Mouse (Mus musculus): ENCODE results near the gene Araf. TPM values are rescaled to one million over a fixed set of nuclear protein-coding genes. Genes with fewer than 3 reads are reported as not detected.

Araf gene
- polyA plus RNA-seq, 1 experiment from 2014 or later = 295 TPM

DNA sequence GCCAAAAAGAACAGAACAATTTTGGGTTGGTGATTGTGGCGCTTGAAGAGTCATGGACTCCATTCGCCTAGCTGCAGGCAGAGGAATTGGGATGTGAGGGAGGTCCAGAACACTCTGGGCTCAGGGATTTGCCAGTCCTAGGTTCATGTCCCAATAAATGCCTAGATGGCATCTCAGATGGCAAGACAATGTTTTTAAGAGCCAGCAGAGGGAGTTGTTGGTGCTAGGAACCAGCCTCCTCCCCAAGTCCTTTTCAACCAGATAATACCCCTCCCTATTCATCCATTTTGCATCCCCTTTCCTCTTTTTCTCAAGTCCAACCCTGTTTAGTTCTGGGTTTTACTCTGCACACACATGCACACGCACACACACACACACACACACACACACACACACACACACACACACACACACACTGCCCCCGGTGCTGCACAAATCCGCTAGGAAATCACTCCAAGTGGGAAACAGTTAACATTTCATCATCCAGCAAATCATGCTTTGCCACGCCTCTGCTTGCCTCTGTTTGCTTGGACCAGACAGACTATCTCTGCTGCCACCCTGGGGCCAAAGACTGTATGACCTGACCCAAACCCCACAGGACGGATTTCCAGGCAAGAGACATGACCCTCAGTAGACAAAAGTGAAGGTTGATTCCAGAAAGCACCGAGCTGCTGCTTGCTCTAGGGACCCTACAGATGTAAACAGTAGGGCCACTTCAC is 22.3 kb downstream of the Araf start:
- Histone ChIP-seq H3K4me3 (replicated peaks; ENCODE audit: low read length) (peak overlapping the region; percentile 32), H3K4me1 (replicated peaks; ENCODE audit: control insufficient read depth, insufficient read depth, low read length) (no peaks in the 10 kb centered on the region), H3K4me2 (ENCODE audit: low read length) (peak overlapping the region; percentile 51), H3K27ac (ENCODE audit: low read length) (no peak overlapping the region), H3K9ac (replicated peaks; ENCODE audit: low read depth, low read length) (no peak overlapping the region; the same call in 1 of the 2 replicates), H3K27me3 (replicated peaks; ENCODE audit: control insufficient read depth, insufficient read depth, low read length) (no peaks in the 10 kb centered on the region), H3K36me3 (ENCODE audit: control insufficient read depth, insufficient read depth) (no peaks in the 10 kb centered on the region), H3K9me3 (ENCODE audit: control insufficient read depth, low read length) (no peaks in the 10 kb centered on the region)
- ATAC-seq = peak; percentile 41
- WGBS = 55% methylated on average over 8 of the region's 8 CpGs

DNA sequence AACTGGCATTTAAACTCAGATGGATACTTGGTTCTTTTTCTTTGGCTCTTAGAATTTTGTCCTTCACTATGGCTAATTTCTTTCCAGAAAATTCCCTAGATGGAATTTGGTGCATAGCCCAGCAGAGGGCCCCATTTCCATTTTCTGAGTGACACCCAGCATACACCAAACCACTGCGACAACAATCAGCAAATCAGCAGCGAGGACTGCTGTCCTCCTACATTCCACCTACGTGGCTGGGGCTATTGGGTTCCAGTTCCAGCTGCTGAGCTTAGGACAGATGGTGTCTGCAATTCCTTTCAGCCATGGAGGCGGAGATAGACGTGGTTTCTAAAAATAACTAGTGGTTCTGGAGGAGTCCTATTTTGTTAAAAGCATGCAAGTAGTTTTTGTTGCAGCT is 31.3 kb downstream of the Araf start:
- WGBS = 26% methylated on average over 5 of the region's 5 CpGs
- H3K4me1 ChIP-seq (replicated peaks; ENCODE audit: control insufficient read depth, insufficient read depth, low read length) = peaks cover 3% of the 10 kb centered on the region; the same call in 1 of the 2 replicates
- no peaks in the 10 kb centered on the region for H3K36me3 ChIP-seq (ENCODE audit: control insufficient read depth, insufficient read depth)
- no peaks in the 10 kb centered on the region for H3K27me3 ChIP-seq (replicated peaks; ENCODE audit: control insufficient read depth, insufficient read depth, low read length)
- H3K27ac ChIP-seq (ENCODE audit: low read length) = no peak overlapping the region
- no peak overlapping the region for H3K4me2 ChIP-seq (ENCODE audit: low read length)
- H3K4me3 ChIP-seq (replicated peaks; ENCODE audit: low read length) = no peak overlapping the region
- H3K9ac ChIP-seq (replicated peaks; ENCODE audit: low read depth, low read length) = no peak overlapping the region
- peak; percentile 72 for ATAC-seq
- no peaks in the 10 kb centered on the region for H3K9me3 ChIP-seq (ENCODE audit: control insufficient read depth, low read length)

DNA sequence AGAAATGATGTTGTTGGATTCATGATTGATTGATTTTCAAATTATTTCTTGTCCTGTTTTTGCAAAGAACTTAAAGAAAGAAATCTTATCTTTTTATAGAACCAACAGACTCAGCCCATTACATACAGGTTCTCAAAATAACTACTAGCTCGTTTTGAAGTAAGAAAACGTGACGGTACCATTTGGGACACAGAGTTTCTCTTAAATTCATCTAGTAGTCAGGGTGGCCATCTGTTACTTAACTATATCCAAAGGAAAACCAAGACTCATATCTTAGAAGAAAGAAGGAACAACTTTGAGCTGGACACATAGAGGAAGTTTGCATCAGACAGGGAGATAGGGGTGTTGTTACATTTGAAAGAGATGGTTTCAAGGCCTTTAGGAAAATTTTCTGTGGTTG is 49.6 kb downstream of the Araf start:
- 85% methylated on average over 3 of the region's 3 CpGs for WGBS
- H3K27ac ChIP-seq (ENCODE audit: low read length) = no peak overlapping the region
- H3K27me3 ChIP-seq (replicated peaks; ENCODE audit: control insufficient read depth, insufficient read depth, low read length) = no peaks in the 10 kb centered on the region

DNA sequence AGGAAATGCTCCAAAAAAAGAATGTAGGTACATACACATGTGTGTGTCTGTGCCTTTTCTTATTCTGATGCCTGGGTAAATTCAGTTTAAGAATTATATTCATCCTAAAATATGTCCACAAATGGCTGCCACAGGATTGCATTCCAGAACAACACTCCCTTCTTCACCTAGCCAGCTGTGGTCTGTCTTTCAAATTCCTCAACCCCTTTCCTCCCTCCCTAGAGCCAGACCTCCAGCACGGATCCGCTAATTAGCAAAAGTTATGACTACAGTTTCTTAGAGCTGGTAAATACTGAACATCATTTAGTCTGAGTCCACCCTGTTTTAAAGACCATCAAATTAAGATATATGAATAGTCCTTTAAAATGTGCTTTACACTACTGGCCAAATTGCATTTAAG is 50.2 kb downstream of the Araf start:
- Histone ChIP-seq H3K36me3 (ENCODE audit: control insufficient read depth, insufficient read depth) (peaks cover 3% of the 10 kb centered on the region; the same call in 1 of the 2 replicates), H3K4me2 (ENCODE audit: low read length) (peak overlapping the region; percentile 46), H3K27ac (ENCODE audit: low read length) (peak overlapping the region; percentile 61), H3K9me3 (ENCODE audit: control insufficient read depth, low read length) (no peaks in the 10 kb centered on the region), H3K27me3 (replicated peaks; ENCODE audit: control insufficient read depth, insufficient read depth, low read length) (no peaks in the 10 kb centered on the region), H3K4me3 (replicated peaks; ENCODE audit: low read length) (peak overlapping the region; percentile 21), H3K4me1 (replicated peaks; ENCODE audit: control insufficient read depth, insufficient read depth, low read length) (peaks cover 13% of the 10 kb centered on the region), H3K9ac (replicated peaks; ENCODE audit: low read depth, low read length) (no peak overlapping the region; the same call in 1 of the 2 replicates)
- ATAC-seq = peak; percentile 4
- WGBS = 22% methylated on average over 2 of the region's 2 CpGs

More for the DNA sequence above, 49.6 kb downstream of the Araf start:
- Histone ChIP-seq H3K4me3 (replicated peaks; ENCODE audit: low read length) (no peak overlapping the region), H3K9ac (replicated peaks; ENCODE audit: low read depth, low read length) (no peak overlapping the region), H3K4me2 (ENCODE audit: low read length) (no peak overlapping the region), H3K4me1 (replicated peaks; ENCODE audit: control insufficient read depth, insufficient read depth, low read length) (peaks cover 13% of the 10 kb centered on the region), H3K36me3 (ENCODE audit: control insufficient read depth, insufficient read depth) (peaks cover 3% of the 10 kb centered on the region; the same call in 1 of the 2 replicates), H3K9me3 (ENCODE audit: control insufficient read depth, low read length) (no peaks in the 10 kb centered on the region)
- no peak for ATAC-seq

DNA sequence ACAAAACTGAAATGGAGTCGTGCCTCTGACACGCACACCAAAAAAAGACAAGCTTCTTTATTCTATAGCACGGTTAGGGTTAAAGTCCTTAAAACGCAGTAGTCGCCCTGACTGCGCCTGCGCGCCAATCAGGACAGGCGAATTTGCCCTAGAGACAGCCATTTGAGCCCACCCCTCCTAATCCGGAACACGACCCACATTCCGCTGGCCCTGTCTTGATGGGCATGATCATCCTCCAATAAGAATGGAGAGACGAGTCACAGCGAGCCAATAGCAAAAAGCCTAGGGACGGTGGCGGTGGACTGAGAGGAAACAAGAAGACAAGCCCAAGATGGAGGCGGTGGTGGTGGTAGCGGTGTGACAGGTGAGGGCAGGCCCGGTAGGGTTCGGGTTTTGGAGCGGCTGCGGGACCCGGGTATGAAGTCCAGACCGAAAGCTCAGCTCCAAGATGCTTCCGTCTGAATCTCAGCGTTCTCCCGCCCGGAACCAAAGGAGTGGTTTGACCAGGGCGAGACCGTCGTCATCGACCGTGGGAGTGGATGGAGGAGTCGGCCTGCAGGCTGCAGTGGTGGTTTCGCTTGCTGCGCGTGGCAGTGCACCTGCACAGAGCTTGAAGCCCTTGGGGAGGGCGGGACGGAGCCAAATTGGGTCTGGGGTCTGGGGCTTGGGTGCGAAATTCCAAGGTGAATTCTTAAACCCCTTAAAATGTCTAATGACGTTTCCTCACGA is 50.8 kb downstream of the Araf start:
- H3K4me1 ChIP-seq (replicated peaks; ENCODE audit: control insufficient read depth, insufficient read depth, low read length) = peaks cover 13% of the 10 kb centered on the region
- H3K4me3 ChIP-seq (replicated peaks; ENCODE audit: low read length) = peak overlapping the region; percentile 66
- H3K4me2 ChIP-seq (ENCODE audit: low read length) = peak overlapping the region; percentile 72
- WGBS = 16% methylated on average over 42 of the region's 42 CpGs
- H3K9ac ChIP-seq (replicated peaks; ENCODE audit: low read depth, low read length) = peak overlapping the region; percentile 72
- peaks cover 3% of the 10 kb centered on the region; the same call in 1 of the 2 replicates for H3K36me3 ChIP-seq (ENCODE audit: control insufficient read depth, insufficient read depth)
- H3K27me3 ChIP-seq (replicated peaks; ENCODE audit: control insufficient read depth, insufficient read depth, low read length) = no peaks in the 10 kb centered on the region
- peak; percentile 99 for ATAC-seq
- peak overlapping the region; percentile 73 for H3K27ac ChIP-seq (ENCODE audit: low read length)
- H3K9me3 ChIP-seq (ENCODE audit: control insufficient read depth, low read length) = no peaks in the 10 kb centered on the region

DNA sequence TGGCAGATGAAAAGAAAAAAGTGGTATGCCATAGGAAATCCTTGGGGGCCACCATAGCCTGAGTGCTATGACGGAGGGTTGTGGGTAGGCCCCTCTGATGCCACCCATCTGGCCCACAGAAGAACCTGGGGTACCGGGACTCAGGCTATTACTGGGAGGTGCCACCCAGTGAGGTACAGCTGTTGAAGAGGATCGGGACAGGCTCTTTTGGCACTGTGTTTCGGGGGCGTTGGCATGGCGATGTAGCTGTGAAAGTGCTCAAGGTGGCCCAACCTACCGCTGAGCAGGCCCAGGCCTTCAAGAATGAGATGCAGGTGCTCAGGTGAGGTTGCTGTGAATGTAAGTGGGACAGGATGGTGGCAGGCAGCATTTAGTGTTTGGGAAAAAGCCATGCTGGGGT is 56.2 kb downstream of the Araf start:
- Histone ChIP-seq H3K4me3 (replicated peaks; ENCODE audit: low read length) (no peak overlapping the region), H3K27me3 (replicated peaks; ENCODE audit: control insufficient read depth, insufficient read depth, low read length) (no peaks in the 10 kb centered on the region), H3K4me2 (ENCODE audit: low read length) (no peak overlapping the region), H3K27ac (ENCODE audit: low read length) (no peak overlapping the region), H3K9ac (replicated peaks; ENCODE audit: low read depth, low read length) (no peak overlapping the region), H3K9me3 (ENCODE audit: control insufficient read depth, low read length) (no peaks in the 10 kb centered on the region), H3K4me1 (replicated peaks; ENCODE audit: control insufficient read depth, insufficient read depth, low read length) (peaks cover 13% of the 10 kb centered on the region), H3K36me3 (ENCODE audit: control insufficient read depth, insufficient read depth) (peaks cover 5% of the 10 kb centered on the region; the same call in 1 of the 2 replicates)
- WGBS = 88% methylated on average over 7 of the region's 7 CpGs
- no peak for ATAC-seq

DNA sequence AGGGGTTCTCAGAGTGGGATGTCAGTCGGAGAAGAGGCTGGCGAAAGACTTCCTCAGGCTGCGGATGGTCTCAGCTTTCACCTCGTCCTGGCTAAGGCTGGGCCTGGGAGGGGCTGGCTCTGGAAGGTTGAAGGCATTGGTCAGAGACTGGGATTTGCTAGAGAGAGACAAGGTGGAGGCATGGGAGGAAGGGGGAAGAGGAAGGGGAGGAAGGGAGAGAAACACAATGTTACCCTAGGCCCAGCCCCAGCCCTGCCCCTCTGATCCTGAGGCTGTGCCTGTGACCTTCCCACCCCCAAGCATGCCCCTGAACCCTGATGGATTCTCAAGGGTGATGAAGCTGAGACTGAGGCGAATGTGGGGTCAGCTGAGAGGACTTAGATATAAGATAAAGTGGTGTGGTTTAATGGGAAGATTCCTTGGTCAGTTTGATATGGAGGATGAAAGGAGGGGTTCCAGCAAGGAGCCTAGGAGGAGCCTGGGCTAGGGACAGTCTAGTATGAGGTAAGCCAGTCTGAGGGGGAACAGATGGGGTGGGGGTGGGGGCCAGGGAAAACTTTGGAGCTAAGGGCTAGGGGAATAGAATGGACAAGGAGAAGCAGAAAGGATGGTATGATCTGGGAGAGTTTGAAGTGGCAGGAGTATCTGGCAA is 64.0 kb downstream of the Araf start:
- ATAC-seq = 0 out of 2 replicates have a peak, but pooled peaks have one; percentile 12
- Histone ChIP-seq H3K4me1 (replicated peaks; ENCODE audit: control insufficient read depth, insufficient read depth, low read length) (no peaks in the 10 kb centered on the region), H3K36me3 (ENCODE audit: control insufficient read depth, insufficient read depth) (peaks cover 2% of the 10 kb centered on the region; the same call in 1 of the 2 replicates), H3K9ac (replicated peaks; ENCODE audit: low read depth, low read length) (no peak overlapping the region), H3K9me3 (ENCODE audit: control insufficient read depth, low read length) (no peaks in the 10 kb centered on the region), H3K4me2 (ENCODE audit: low read length) (no peak overlapping the region), H3K4me3 (replicated peaks; ENCODE audit: low read length) (no peak overlapping the region), H3K27ac (ENCODE audit: low read length) (no peak overlapping the region), H3K27me3 (replicated peaks; ENCODE audit: control insufficient read depth, insufficient read depth, low read length) (no peaks in the 10 kb centered on the region)
- WGBS = 59% methylated on average over 5 of the region's 5 CpGs

DNA sequence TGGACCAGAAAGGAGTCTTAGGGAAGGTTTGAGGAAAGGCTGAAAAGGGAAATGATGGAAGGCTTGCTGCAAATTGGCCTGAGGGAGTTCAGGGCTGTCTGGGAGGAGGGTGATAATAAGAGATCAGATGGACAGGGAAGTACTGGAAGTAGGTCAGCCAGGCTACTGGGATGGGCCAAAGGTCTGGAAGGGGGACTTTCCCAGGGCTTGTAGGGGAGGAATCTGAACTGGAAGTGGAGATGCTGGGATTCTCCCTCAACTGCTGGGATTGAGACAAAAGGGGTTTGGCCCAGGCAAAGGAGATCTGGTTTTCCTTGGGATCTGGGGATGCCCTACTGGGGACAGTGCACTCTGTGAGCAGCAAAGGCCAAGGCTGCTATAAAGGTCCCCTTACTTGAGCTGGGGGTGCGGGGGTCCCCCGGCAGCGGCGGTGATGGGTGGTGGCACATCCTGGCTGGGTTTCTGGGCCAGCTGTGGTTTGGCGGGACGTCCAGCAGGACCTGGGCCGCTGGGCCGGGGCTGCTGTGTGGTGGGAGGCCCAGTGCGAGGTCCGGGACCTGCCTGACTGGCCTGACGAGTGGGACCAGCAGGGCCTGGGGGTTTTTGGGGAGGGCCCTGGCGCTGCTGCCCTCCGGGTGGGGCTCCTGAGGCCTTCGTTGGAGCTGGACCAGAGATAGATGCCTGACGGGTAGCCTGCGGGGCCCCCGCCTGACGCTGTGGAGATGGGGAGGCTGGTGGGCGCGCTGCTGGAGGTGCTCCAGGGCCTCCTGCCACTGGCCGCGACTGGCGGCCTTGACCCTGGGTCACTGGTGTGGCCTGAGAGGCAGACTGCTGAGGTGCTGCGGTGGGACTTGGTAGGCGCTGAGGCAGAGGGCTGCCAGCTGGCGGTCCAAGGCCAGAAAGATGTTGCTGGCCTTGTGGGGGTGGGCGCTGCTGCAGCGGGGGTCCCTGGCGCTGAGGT is 64.8 kb downstream of the Araf start:
- ATAC-seq = no peak
- no peak overlapping the region for H3K4me3 ChIP-seq (replicated peaks; ENCODE audit: low read length)
- WGBS = 60% methylated on average over 29 of the region's 29 CpGs
- no peaks in the 10 kb centered on the region for H3K9me3 ChIP-seq (ENCODE audit: control insufficient read depth, low read length)
- no peak overlapping the region for H3K27ac ChIP-seq (ENCODE audit: low read length)
- H3K36me3 ChIP-seq (ENCODE audit: control insufficient read depth, insufficient read depth) = peaks cover 2% of the 10 kb centered on the region; the same call in 1 of the 2 replicates
- H3K4me2 ChIP-seq (ENCODE audit: low read length) = no peak overlapping the region
- no peaks in the 10 kb centered on the region for H3K4me1 ChIP-seq (replicated peaks; ENCODE audit: control insufficient read depth, insufficient read depth, low read length)
- H3K9ac ChIP-seq (replicated peaks; ENCODE audit: low read depth, low read length) = no peak overlapping the region
- H3K27me3 ChIP-seq (replicated peaks; ENCODE audit: control insufficient read depth, insufficient read depth, low read length) = no peaks in the 10 kb centered on the region

Data from forebrain, embryonic 16.5 days (tissue).